Mouse (Mus musculus) mouse trophoblast stem cell (cell line): ENCODE results near the gene Kdm1a.

ENCODE experiments used
- in situ Hi-C, 2 experiments: fragments of 300-500 bp; cut with MseI, MboI; formaldehyde crosslinking; loops; 2 replicates in 1 of 2; 3 replicates in 1 of 2; pipeline ENCODE4 v1.15.1; 2025

The Kdm1a gene

GRCm38 (mm10) chr4:136605756-136606485 is 3.4 kb upstream of the Kdm1a start:
- in situ Hi-C loops, result loop anchor here in 1 of 2 experiments (25.0 kb wide), 1 partner anchor 219 kb away; no protein-coding TSS in a partner anchor

- in situ Hi-C loops, result loop anchor here in 1 of 2 experiments (25.0 kb wide), 1 partner anchor 215 kb away; no protein-coding TSS in a partner anchor
Measured at GRCm38 (mm10) chr4:136602018-136602554, 437 bp downstream of the Kdm1a start.

GRCm38 (mm10) chr4:136601476-136601875 is 1.0 kb downstream of the Kdm1a start:
- in situ Hi-C loops, result loop anchor here in 1 of 2 experiments (25.0 kb wide), 1 partner anchor 214 kb away; no protein-coding TSS in a partner anchor

- in situ Hi-C loops, result loop anchor here in 1 of 2 experiments (25.0 kb wide), 1 partner anchor 213 kb away; no protein-coding TSS in a partner anchor
Measured at GRCm38 (mm10) chr4:136600536-136600935, 2.0 kb downstream of the Kdm1a start.

GRCm38 (mm10) chr4:136599869-136600268 is 2.7 kb downstream of the Kdm1a start:
- in situ Hi-C loops, result loop anchor here in 1 of 2 experiments (25.0 kb wide), 1 partner anchor 213 kb away; no protein-coding TSS in a partner anchor

GRCm38 (mm10) chr4:136598268-136598876 is 4.2 kb downstream of the Kdm1a start:
- in situ Hi-C loops, result no loop called here

- in situ Hi-C loops, result no loop called here
Measured at GRCm38 (mm10) chr4:136595221-136595620, 7.3 kb downstream of the Kdm1a start.

GRCm38 (mm10) chr4:136594006-136594405 is 8.5 kb downstream of the Kdm1a start:
- in situ Hi-C loops, result no loop called here

GRCm38 (mm10) chr4:136592111-136592510 is 10.4 kb downstream of the Kdm1a start:
- in situ Hi-C loops, result no loop called here

- in situ Hi-C loops, result no loop called here
Measured at GRCm38 (mm10) chr4:136588003-136588402, 14.5 kb downstream of the Kdm1a start.

- in situ Hi-C loops, result no loop called here
Measured at GRCm38 (mm10) chr4:136587221-136587827, 15.2 kb downstream of the Kdm1a start.

GRCm38 (mm10) chr4:136581885-136582284 is 20.6 kb downstream of the Kdm1a start:
- in situ Hi-C loops, result no loop called here

- in situ Hi-C loops, result no loop called here
Measured at GRCm38 (mm10) chr4:136569998-136570397, 32.5 kb downstream of the Kdm1a start.

GRCm38 (mm10) chr4:136568629-136569028 is 33.9 kb downstream of the Kdm1a start:
- in situ Hi-C loops, result no loop called here

- in situ Hi-C loops, result no loop called here
Measured at GRCm38 (mm10) chr4:136562755-136563154, 39.8 kb downstream of the Kdm1a start.

- in situ Hi-C loops, result no loop called here
Measured at GRCm38 (mm10) chr4:136560270-136560991, 42.1 kb downstream of the Kdm1a start.

- in situ Hi-C loops, result no loop called here
Measured at GRCm38 (mm10) chr4:136559690-136560089, 42.8 kb downstream of the Kdm1a start.

GRCm38 (mm10) chr4:136557638-136558037 is 44.9 kb downstream of the Kdm1a start:
- in situ Hi-C loops, result no loop called here

- in situ Hi-C loops, result no loop called here
Measured at GRCm38 (mm10) chr4:136553108-136553507, 49.4 kb downstream of the Kdm1a start.

- in situ Hi-C loops, result no loop called here
Measured at GRCm38 (mm10) chr4:136548381-136548801, 54.1 kb downstream of the Kdm1a start.

- in situ Hi-C loops, result no loop called here
Measured at GRCm38 (mm10) chr4:136547721-136548120, 54.8 kb downstream of the Kdm1a start.
